Mouse (Mus musculus): Measurements from ENCODE around the gene Slc17a7. TPM values are rescaled to one million over a fixed set of nuclear protein-coding genes. Genes with fewer than 3 reads are reported as not detected.

Gene Slc17a7
- polyA plus RNA-seq, 1 experiment from 2014 or later = 1.2 TPM

- 56% methylated on average over 16 of the region's 16 CpGs for WGBS
- Histone ChIP-seq H3K4me1 (peaks cover 14% of the 10 kb centered on the region), H3K9ac (no peak overlapping the region), H3K9me3 (replicated peaks) (no peaks in the 10 kb centered on the region), H3K27ac (no peak overlapping the region), H3K27me3 (peaks cover 59% of the 10 kb centered on the region), H3K36me3 (no peaks in the 10 kb centered on the region), H3K4me3 (no peak overlapping the region), H3K4me2 (replicated peaks) (no peak overlapping the region)
- ATAC-seq (ENCODE audit: low FRiP score) = no peak
Observed at GRCm38 (mm10) chr7:45189600-45189999, 25.9 kb downstream of the Slc17a7 start.

GRCm38 (mm10) chr7:45190186-45190585, 26.4 kb downstream of the Slc17a7 start:
- Histone ChIP-seq H3K4me1 (peaks cover 9% of the 10 kb centered on the region), H3K27me3 (peaks cover 54% of the 10 kb centered on the region), H3K27ac (no peak overlapping the region), H3K4me2 (replicated peaks) (no peak overlapping the region), H3K4me3 (no peak overlapping the region), H3K9ac (no peak overlapping the region), H3K9me3 (replicated peaks) (no peaks in the 10 kb centered on the region), H3K36me3 (no peaks in the 10 kb centered on the region)
- ATAC-seq (ENCODE audit: low FRiP score) = no peak
- 91% methylated on average over 6 of the region's 6 CpGs for WGBS

- H3K27me3 ChIP-seq = peaks cover 46% of the 10 kb centered on the region
- no peak overlapping the region for H3K9ac ChIP-seq
- H3K36me3 ChIP-seq = no peaks in the 10 kb centered on the region
- no peak overlapping the region for H3K4me3 ChIP-seq
- no peak overlapping the region for H3K27ac ChIP-seq
- 76% methylated on average over 2 of the region's 2 CpGs for WGBS
- peaks cover 9% of the 10 kb centered on the region for H3K4me1 ChIP-seq
- H3K9me3 ChIP-seq (replicated peaks) = no peaks in the 10 kb centered on the region
- no peak overlapping the region for H3K4me2 ChIP-seq (replicated peaks)
- no peak for ATAC-seq (ENCODE audit: low FRiP score)
Observed at GRCm38 (mm10) chr7:45191161-45191560, 27.4 kb downstream of the Slc17a7 start.

GRCm38 (mm10) chr7:45191803-45192363, 28.1 kb downstream of the Slc17a7 start:
- H3K36me3 ChIP-seq = no peaks in the 10 kb centered on the region
- H3K9ac ChIP-seq = no peak overlapping the region
- H3K27me3 ChIP-seq = peaks cover 44% of the 10 kb centered on the region
- H3K9me3 ChIP-seq (replicated peaks) = no peaks in the 10 kb centered on the region
- 21% methylated on average over 8 of the region's 8 CpGs for WGBS
- ATAC-seq (ENCODE audit: low FRiP score) = peak; percentile 24; the same call in 1 of the 2 replicates
- H3K4me1 ChIP-seq = peaks cover 9% of the 10 kb centered on the region
- H3K4me3 ChIP-seq = no peak overlapping the region
- no peak overlapping the region for H3K27ac ChIP-seq
- no peak overlapping the region; the same call in 1 of the 2 replicates for H3K4me2 ChIP-seq (replicated peaks)

- no peak for ATAC-seq (ENCODE audit: low FRiP score)
- H3K4me2 ChIP-seq (replicated peaks) = no peak overlapping the region
- no peaks in the 10 kb centered on the region for H3K9me3 ChIP-seq (replicated peaks)
- H3K27ac ChIP-seq = no peak overlapping the region
- 75% methylated on average over 7 of the region's 7 CpGs for WGBS
- H3K36me3 ChIP-seq = no peaks in the 10 kb centered on the region
- no peak overlapping the region for H3K4me3 ChIP-seq
- H3K27me3 ChIP-seq = peaks cover 43% of the 10 kb centered on the region
- H3K9ac ChIP-seq = no peak overlapping the region
- peaks cover 9% of the 10 kb centered on the region for H3K4me1 ChIP-seq
Observed at GRCm38 (mm10) chr7:45192585-45193310, 29.0 kb downstream of the Slc17a7 start.

- no peaks in the 10 kb centered on the region for H3K36me3 ChIP-seq
- H3K9ac ChIP-seq = no peak overlapping the region
- no peak overlapping the region for H3K4me3 ChIP-seq
- H3K27ac ChIP-seq = no peak overlapping the region
- no peaks in the 10 kb centered on the region for H3K9me3 ChIP-seq (replicated peaks)
- peaks cover 9% of the 10 kb centered on the region for H3K4me1 ChIP-seq
- no peak overlapping the region for H3K4me2 ChIP-seq (replicated peaks)
- ATAC-seq (ENCODE audit: low FRiP score) = no peak
- H3K27me3 ChIP-seq = peaks cover 36% of the 10 kb centered on the region
- 61% methylated on average over 5 of the region's 5 CpGs for WGBS
Observed at GRCm38 (mm10) chr7:45193406-45193805, 29.7 kb downstream of the Slc17a7 start.

GRCm38 (mm10) chr7:45193871-45194785, 30.4 kb downstream of the Slc17a7 start:
- WGBS = 74% methylated on average over 17 of the region's 17 CpGs
- H3K27me3 ChIP-seq = peaks cover 31% of the 10 kb centered on the region
- H3K27ac ChIP-seq = no peak overlapping the region
- H3K9me3 ChIP-seq (replicated peaks) = no peaks in the 10 kb centered on the region
- H3K4me2 ChIP-seq (replicated peaks) = no peak overlapping the region
- no peak overlapping the region for H3K9ac ChIP-seq
- H3K36me3 ChIP-seq = no peaks in the 10 kb centered on the region
- no peak overlapping the region for H3K4me3 ChIP-seq
- peaks cover 9% of the 10 kb centered on the region for H3K4me1 ChIP-seq
- ATAC-seq (ENCODE audit: low FRiP score) = no peak

GRCm38 (mm10) chr7:45195341-45196175, 31.8 kb downstream of the Slc17a7 start:
- Histone ChIP-seq H3K4me1 (peaks cover 9% of the 10 kb centered on the region), H3K9me3 (replicated peaks) (no peaks in the 10 kb centered on the region), H3K27ac (no peak overlapping the region), H3K27me3 (peaks cover 27% of the 10 kb centered on the region), H3K4me3 (no peak overlapping the region), H3K9ac (no peak overlapping the region), H3K4me2 (replicated peaks) (no peak overlapping the region), H3K36me3 (no peaks in the 10 kb centered on the region)
- WGBS = 56% methylated on average over 13 of the region's 13 CpGs
- ATAC-seq (ENCODE audit: low FRiP score) = no peak

- Histone ChIP-seq H3K27ac (no peak overlapping the region), H3K4me2 (replicated peaks) (no peak overlapping the region), H3K27me3 (peaks cover 29% of the 10 kb centered on the region), H3K36me3 (no peaks in the 10 kb centered on the region), H3K4me3 (no peak overlapping the region), H3K4me1 (peaks cover 9% of the 10 kb centered on the region), H3K9me3 (replicated peaks) (no peaks in the 10 kb centered on the region), H3K9ac (no peak overlapping the region)
- ATAC-seq (ENCODE audit: low FRiP score) = no peak
- 80% methylated on average over 4 of the region's 4 CpGs for WGBS
Observed at GRCm38 (mm10) chr7:45196176-45196535, 32.4 kb downstream of the Slc17a7 start.

GRCm38 (mm10) chr7:45196994-45197393, 33.2 kb downstream of the Slc17a7 start:
- H3K4me2 ChIP-seq (replicated peaks) = no peak overlapping the region
- H3K27ac ChIP-seq = no peak overlapping the region
- H3K4me1 ChIP-seq = peaks cover 5% of the 10 kb centered on the region
- no peaks in the 10 kb centered on the region for H3K9me3 ChIP-seq (replicated peaks)
- WGBS = 64% methylated on average over 5 of the region's 5 CpGs
- no peak for ATAC-seq (ENCODE audit: low FRiP score)
- H3K36me3 ChIP-seq = no peaks in the 10 kb centered on the region
- no peak overlapping the region for H3K9ac ChIP-seq
- H3K4me3 ChIP-seq = no peak overlapping the region
- H3K27me3 ChIP-seq = peaks cover 29% of the 10 kb centered on the region

- Histone ChIP-seq H3K27me3 (peaks cover 33% of the 10 kb centered on the region), H3K9ac (peak overlapping the region; percentile 27; the same call in 1 of the 2 replicates), H3K36me3 (no peaks in the 10 kb centered on the region), H3K27ac (no peak overlapping the region), H3K4me3 (no peak overlapping the region), H3K9me3 (replicated peaks) (no peaks in the 10 kb centered on the region), H3K4me1 (peaks cover 2% of the 10 kb centered on the region; the same call in 1 of the 2 replicates), H3K4me2 (replicated peaks) (0 out of 2 replicates have a peak overlapping the region, but pooled peaks have one; percentile 13)
- peak; percentile 36; the same call in 1 of the 2 replicates for ATAC-seq (ENCODE audit: low FRiP score)
- WGBS = 10% methylated on average over 5 of the region's 5 CpGs
Observed at GRCm38 (mm10) chr7:45198435-45198834, 34.7 kb downstream of the Slc17a7 start.

Measured in hindbrain, embryonic 12.5 days (tissue).